Mouse (Mus musculus) heart, postnatal 10 days (tissue): ENCODE results near the gene Evx2. TPM values are rescaled to one million over a fixed set of nuclear protein-coding genes. Genes with fewer than 3 reads are reported as not detected.

Experiments used
- DNase-seq, 2 experiments: peaks; one replicate each; pipeline ENCODE4 v3.0.0; 2021
- intact Hi-C: fragments of 180-260 bp; cut with DNase I; formaldehyde crosslinking; loops from one replicate; pipeline ENCODE4 v1.15.1; 2025
- total RNA-seq, 2 experiments: library from RNA; stranded (reverse); gene quantifications; 2 replicates each; pipeline ENCODE4 v1.2.3; 2021

The Evx2 gene
- total RNA-seq, 2 experiments from 2014 or later = not detected

- intact Hi-C loops = no loop called here
- DNase-seq = no peak
Measured at GRCm38 (mm10) chr2:74696442-74697335, 37.3 kb upstream of the Evx2 start.

- intact Hi-C loops = no loop called here
- no peak for DNase-seq
Measured at GRCm38 (mm10) chr2:74695813-74696430, 36.6 kb upstream of the Evx2 start.

DNA sequence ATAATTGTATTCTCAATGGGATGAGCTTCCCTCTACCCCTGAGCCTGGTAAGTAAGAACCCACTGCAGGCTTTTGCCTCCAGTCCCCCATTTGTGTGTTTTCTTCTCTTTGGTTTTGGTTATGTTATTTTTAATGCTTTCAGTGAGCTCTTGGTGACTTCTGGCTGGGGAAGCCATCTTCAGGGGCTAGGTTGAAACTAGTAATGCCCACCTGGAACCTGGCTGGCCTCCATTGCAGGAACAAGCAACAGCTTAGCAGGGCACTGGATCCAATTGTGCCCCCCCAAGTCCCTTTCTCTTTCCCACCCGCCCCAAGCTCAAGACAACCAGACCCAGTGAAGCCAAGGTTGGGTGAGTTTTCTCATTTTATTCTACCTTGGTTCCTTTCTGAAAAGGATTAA, 36.0 kb upstream of the Evx2 start:
- intact Hi-C loops = no loop called here
- DNase-seq = no peak

- DNase-seq = no peak
- intact Hi-C loops = no loop called here
Measured at GRCm38 (mm10) chr2:74694066-74694465, 34.7 kb upstream of the Evx2 start.

DNA sequence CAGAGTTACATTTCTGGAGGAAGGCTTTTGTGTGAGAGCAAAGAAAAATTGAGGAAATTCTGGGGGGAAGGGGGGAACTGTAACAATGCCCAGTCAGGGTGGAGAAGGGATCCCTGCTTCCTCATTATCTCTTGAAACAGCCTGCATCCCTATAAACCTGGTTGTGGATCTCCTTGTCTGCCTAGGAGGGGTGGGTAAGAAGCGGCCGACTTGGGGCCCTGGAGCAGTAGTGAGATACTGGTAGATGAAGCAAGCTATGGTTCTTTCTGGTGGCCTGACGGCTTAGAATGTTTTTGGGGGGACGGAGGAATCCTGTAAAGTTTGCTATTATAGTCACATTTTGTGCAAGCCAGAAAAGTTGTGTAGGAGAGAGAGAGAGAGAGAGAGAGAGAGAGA, 34.1 kb upstream of the Evx2 start:
- intact Hi-C loops = no loop called here
- DNase-seq = no peak

DNA sequence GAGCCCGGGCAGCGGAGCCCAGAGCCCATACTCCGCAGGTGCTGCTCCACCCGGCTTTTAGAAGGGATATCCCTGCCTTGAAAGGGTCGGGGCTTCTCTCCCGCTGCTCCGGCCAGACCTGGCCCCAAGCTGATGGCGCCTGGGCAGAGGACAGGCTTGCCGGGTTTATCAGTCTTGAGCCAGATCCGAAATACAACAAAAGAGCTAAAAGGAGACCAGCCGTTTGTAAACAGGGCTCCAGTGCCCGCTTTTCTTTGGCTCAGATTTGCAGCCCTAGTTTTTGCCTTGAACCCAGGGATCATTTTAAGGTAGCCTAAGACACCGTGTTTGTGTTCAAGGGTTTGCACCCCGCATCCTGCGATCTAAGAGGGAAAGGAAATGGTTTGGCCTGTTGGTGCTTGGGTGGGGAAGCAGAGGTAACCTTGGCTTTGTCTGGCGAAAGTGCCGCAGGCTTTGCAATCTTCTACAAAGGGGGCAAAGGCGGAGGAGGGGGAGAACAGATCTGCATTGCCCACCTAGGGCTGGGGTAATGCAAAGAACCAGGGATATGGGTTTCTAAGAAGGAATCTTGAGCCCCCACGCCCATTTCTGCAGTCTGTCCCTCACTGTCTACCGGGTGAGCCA, 33.6 kb upstream of the Evx2 start:
- no peak for DNase-seq
- intact Hi-C loops = no loop called here

DNA sequence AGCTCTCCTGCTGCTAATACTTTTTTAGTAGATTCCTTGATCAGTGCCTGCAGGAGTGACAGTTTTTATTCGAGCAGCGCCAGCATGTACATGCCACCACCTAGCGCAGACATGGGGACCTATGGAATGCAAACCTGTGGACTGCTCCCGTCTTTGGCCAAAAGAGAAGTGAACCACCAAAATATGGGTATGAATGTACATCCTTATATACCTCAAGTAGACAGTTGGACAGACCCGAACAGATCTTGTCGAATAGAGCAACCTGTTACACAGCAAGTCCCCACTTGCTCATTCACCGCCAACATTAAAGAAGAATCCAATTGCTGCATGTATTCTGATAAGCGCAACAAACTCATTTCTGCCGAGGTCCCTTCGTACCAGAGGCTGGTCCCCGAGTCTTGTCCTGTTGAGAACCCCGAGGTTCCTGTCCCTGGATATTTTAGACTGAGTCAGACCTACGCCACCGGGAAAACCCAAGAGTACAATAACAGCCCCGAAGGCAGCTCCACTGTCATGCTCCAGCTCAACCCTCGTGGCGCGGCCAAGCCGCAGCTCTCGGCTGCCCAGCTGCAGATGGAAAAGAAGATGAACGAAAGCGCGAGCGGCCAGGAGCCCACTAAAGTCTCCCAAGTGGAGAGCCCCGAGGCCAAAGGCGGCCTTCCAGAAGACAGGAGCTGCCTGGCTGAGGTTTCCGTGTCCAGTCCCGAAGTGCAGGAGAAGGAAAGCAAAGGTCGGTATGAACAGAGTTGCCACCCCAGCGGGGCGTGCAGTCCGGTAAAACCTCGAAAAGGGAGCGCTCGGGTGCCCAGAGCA, 32.8 kb upstream of the Evx2 start:
- intact Hi-C loops = no loop called here
- DNase-seq = no peak

DNA sequence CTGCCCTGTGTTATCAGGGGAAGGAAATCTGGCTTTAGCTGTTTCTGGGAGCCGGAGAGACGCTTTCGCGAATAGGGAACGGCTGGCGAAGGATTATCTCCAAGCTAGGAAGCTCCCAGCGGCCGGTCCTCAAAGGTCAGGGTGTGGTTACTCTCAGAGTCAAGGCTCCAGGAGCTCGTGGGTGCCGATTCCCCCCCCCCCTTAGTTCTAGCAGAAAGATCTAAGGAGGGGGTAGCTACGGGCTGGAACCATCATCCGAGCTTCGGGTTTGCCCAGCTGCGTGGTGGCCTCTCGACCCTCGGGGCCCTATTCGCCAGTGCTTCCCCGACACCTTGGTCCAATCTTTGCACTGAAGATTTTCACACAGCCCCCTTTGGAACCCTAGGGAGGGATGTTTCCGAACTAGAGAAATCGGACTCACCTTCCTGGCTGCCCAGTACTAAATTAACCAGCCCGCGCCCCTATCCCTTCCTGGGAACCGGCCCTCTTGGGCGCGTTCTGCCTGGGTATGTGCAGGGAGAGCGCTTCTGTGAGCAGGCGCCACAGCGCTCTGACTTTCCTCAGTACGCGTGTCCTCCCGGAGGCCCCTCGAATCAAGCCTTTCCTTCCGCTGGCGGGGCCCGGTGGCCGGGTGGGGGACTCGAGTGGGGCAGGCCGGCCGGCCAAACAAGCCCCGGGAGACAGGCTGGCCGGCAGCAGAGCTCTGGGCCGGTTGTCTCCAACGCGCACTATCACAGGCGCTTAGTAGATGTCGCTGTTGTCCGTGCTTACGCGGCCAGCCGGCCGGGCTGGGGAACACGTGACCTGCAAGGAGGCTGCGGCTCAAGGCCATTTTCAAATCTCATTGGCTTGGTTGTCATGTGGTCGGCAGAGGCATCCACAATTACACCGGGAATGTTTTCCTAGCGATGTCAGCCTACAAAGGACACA, 31.9 kb upstream of the Evx2 start, which contains the start of gene Hoxd10:
Gene Hoxd10 (plus strand): TSS at position 903 of the 930 bp plus-strand sequence.
- intact Hi-C loops = no loop called here
- peak in 1 of 2 experiments; percentile 64 for DNase-seq

DNA sequence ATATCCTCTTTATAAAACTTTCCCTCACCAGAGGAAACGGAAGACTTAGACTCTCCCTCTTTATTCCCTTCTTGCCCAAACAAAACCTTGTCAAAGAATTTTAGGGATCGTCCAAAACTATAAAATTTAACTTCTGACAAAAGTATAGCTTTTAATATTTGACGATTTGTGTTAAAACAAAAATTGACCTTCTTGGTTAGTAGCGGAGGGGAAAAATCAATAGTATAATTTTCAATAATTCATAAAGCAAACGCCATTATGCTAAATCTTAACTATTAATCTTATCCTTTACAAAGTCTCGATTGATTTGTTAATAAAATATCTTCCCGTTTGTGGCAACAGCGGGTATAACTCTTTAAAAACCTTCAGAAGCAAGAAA, 31.0 kb upstream of the Evx2 start:
- DNase-seq = no peak
- intact Hi-C loops = no loop called here

- no peak for DNase-seq
- intact Hi-C loops = no loop called here
Measured at GRCm38 (mm10) chr2:74689574-74690337, 30.4 kb upstream of the Evx2 start.

- intact Hi-C loops = no loop called here
Measured at GRCm38 (mm10) chr2:74688795-74689573, 29.6 kb upstream of the Evx2 start.

DNA sequence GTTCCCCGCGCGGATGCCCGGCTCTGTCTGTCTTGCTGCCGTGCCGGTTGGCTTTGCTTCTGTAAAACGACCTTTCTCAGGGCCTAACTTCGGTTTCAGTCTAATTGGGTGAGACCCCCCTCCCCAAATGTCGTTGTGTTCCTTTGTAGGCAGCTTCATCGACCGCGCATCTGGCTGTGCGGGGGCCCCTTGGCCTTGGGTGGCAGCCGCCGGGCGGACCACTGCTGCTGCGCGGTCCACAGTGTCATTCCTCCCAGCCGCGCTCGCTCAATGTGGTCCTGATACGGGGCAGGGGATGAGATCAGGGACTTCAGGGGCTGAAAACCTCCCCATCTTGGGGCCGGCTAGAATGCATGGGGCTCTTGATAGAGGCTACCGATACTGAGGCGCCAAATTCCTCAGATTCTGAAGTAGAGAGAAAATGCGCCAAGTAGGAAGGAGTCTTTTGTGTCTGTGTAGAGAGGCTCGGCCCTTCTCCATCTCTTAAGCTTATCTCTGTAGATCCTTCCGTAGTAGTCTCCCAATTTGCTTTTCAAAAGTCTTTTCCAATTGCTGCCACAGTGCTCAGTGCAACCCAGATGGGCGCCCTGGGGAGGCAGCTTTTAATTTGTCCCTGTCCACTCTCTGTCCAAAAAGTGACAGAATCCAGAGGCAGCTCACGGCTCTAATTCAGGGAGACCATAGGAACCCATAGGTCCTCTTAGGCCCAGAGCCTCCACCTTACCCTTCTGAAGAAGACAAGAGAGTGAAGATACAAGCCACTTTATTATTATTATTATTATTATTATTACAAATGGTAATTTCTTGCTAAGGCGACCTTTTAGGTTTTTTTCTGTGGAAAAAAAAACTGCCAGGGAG, 28.6 kb upstream of the Evx2 start:
- intact Hi-C loops = no loop called here
- no peak for DNase-seq

More at GRCm38 (mm10) chr2:74688795-74689573, 29.6 kb upstream of the Evx2 start:
- DNase-seq = no peak

- no peak for DNase-seq
- intact Hi-C loops = no loop called here
Measured at GRCm38 (mm10) chr2:74686988-74687697, 27.8 kb upstream of the Evx2 start.

GRCm38 (mm10) chr2:74686301-74686987, 27.1 kb upstream of the Evx2 start:
- DNase-seq = peak in 1 of 2 experiments; percentile 76
- intact Hi-C loops = no loop called here

DNA sequence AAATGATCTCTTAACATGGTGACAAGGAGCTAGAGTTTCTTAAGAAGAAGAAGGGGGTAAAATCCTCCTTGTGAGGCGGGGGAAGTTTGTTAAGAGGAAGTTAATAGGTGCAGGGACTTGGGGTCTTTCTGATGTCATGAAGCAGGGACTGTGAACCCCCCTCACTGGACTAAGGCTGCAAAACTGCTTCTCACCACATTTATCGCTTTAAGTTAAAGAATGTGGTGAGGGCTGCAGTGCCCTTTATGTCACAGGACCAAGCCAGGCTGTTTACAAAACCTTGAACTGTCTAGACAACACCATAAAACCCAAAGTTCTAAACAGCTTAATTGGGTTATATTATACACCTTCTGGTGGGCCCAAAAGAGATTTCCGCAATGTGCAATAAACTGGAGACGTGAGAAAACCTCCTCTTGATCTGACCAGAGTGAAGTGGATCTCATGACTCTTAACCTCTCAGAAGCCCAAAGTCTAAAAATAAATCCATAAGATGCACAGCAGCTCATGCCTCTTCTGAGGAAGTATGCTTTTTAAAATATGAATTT, 25.8 kb upstream of the Evx2 start:
- intact Hi-C loops = no loop called here
- no peak for DNase-seq

GRCm38 (mm10) chr2:74684106-74684505, 24.7 kb upstream of the Evx2 start:
- intact Hi-C loops = no loop called here
- DNase-seq = no peak
